Mouse (Mus musculus) spleen, postnatal 36 days (tissue): Measurements from ENCODE around the gene Krt9.

Source experiments
- DNase-seq, 2 experiments: peaks; one replicate each; pipeline ENCODE4 v3.0.0; 2022; ENCODE audit warnings: low spot score in 2 of 2, mixed read lengths in 1 of 2

The Krt9 gene

DNA sequence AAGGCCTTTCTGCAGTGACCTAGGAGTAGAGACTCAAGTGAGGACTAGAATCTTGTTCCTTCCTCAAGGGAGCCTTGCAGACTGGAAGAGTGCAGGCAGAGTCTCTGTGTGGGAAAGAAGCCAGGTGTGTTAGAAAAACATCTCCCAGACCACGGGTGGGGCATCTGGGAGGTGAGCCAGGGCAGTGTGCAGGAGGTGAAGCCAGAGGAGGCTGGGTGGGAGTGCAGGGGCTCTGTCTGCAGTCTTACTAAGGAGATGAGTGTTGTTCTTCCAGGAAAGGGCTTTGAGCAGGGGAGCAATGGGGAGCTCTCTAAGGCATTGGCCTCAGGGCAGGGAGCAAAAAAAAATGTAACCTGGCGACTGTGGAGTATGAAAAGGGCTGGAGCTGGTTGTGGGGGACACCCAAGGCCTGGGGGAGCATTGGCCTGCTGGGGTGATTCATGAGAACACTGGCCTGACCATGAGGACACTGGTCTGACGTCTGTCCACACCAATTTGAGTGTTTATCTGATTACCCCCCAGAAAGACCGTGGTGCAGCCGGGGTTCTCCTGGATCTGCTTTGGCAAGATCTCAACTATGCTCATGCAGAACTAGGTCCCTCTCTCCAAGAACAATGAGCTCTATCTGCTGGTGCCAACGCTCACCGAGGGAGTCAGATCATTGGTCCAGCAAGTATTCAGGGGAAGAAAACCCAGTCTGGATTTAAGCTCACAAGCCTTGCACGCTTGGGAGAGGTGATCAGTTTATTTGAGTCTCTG lies 37.4 kb downstream of the Krt9 start:
- DNase-seq = no peak

DNA sequence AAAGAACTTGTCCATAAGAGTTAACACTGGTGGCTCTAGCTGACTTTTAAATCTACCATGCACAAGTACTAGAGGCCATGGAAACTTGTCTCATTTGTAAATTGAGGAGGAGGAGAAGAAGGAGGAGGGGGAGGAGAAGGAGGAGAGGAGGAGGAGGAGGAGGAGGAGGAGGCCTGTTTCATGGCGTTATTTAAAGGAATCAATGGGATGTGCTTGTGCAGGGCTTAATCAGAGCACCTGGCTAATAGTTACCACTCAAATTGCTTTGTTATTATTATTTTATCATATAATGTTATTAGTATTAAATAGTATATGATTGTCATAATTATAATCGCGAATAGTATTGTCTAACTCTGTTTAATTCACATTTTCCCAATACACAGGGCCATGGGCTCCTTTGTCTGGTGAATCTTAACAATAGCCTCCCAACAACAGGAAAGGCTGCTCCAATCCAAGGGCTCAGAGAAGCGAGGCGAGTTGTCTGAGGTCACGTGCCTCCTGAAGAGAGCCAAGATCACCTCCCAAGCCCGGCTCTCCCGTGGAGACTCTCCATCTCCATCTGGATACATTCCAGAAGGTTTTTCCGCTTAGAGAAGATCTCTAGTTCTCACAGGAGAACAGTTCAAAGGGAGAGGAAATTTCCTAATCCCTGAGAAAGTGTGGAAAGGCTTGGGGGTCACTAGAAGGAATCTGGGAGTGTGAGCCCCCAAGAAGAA lies 44.3 kb downstream of the Krt9 start, which contains the start of gene Krt19:
TSS of gene Krt19 (minus strand) at position 51 of the 716 bp plus-strand sequence.
- DNase-seq = no peak

DNA sequence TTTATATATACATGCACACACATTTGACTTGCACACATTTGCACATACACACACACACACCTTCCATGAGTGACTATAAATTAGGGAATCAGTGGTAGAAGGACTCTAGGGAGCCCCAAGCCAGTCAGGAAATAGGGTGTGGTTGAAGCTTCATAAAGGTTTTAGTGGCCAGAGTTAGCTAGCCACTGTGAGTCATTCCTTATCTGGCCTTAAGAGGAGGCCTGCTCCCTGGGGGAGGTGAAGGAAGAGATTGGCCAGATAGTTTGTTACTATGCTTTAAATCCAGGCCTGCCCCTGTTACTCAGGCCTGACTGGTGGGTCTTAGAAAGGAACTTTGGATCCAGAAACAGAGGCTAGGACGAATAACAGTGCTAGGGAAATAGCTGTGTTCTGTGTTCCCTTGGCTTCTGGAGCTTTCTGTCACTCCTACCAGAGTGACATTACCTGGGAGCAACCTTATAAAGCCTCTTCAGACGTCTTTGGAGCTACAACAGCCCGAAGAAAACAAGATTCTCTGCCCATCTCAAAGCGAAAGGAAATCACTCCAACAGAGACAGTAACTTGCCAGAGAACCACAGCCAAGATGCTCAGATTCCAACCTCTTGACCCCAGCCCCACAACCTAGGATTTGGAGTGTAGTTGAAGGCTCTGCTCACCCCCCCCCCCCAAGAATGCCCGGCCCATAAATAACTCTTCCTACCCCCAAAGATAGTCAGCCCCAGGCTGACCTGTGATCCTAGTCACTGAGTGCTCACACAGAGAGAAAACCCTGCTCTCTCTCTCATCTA lies 45.3 kb downstream of the Krt9 start:
- no peak for DNase-seq

DNA sequence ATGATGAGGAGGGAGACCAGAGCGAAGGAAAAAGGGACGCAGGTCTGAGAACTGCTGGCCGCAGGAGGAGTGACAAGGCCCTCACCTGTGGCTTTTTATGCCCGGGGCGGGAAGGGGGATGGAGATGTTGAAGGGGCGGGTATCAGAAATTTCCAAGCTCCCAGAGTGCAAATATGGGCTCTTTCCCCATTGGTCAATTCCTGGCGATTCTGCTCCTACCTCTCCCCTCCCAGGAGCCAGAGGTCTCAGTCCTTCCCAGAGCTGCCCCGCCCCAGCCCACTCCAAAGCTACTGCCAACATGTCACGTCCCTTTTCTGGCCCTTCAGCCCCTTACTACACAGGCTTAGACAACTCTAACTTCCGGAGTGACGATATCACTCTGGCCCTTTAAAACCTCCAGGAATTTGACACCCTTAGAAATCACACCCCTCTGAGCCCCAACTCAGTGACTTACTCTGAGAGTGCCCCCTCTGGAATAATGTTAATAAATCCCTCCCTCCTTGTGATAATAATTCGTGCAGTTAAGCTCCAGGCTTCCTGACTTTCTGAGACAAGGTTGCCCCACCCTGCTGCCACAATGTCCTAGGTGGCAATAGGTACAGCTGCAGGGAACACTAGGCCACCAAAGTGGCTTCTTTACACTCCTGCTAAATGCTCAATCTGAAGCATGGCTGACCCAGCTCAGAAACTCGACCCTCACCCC lies 47.0 kb downstream of the Krt9 start:
- DNase-seq = no peak

DNA sequence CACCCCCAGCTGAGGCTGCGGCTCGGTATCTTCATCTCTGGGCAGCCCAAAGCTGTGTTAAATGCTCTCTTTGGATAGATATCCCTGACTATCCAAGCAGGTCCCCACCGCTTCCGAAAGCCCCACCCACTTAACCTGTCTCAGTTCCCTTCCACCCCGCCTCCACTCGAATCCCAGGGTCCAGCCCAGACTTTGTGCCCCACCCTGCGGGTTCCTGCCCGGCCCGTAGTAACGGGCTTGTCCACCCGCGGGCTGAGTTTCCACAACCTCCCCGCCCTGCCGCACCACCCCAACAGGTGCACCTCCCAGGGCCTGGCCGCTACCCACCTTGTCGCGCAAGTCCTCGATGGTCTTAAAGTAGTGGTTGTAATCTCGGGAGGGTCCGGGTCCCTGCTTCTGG lies 47.9 kb downstream of the Krt9 start:
- no peak for DNase-seq

DNA sequence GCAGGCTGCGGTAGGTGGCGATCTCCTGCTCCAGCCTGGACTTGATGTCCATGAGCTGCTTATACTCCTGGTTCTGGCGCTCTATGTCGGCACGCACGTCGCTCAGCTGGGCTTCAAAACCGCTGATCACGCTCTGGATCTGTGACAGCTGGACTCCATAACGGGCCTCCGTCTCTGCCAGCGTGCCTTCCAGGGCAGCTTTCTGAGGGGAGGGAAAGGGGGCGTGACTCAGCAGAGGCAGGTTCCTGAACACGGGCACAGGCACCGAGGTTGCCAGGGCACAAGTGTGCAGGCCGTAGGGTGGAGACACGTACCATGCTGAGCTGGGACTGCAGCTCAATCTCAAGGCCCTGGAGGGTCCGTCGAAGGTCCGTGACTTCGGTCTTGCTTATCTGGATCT lies 52.1 kb downstream of the Krt9 start:
- DNase-seq = no peak

DNA sequence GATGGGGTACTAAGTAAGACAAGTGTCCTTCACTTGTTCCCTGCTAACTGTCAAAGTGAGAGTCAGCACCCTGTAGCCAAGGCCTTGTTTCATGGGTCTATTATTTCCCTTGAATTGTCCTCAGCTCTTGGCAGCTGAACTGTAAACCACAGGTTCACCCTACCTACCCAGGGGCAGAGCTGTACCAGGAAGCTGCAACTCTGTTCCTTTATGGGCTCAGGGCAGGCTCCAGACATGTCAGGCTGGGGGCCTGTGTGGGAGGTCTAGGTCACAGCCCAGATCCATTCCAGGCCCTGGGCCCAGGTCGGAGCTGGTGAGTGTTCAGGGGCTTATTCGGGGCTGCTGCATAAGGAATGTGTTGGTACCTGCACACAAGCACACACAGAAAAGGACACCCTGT lies 53.7 kb downstream of the Krt9 start:
- DNase-seq = no peak

DNA sequence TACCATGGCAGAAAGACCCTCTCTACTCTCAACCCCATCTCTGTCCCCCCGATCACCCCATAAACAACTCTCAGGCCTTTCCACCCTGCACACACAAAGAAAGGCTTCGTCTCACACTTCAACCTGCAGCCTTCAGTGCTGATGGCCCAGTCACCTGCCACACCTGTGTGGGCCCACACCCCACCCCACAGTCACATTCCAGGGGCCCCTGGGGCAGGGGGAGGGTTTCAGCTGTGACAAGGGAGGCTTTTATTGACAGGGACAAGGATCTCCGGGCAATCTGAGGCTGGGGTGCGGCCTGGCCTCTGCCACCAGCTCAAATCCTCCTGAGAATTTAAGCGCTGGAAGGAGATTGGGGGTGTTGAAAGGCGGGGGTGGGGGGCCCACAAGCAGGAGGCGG lies 54.2 kb downstream of the Krt9 start:
- no peak for DNase-seq

DNA sequence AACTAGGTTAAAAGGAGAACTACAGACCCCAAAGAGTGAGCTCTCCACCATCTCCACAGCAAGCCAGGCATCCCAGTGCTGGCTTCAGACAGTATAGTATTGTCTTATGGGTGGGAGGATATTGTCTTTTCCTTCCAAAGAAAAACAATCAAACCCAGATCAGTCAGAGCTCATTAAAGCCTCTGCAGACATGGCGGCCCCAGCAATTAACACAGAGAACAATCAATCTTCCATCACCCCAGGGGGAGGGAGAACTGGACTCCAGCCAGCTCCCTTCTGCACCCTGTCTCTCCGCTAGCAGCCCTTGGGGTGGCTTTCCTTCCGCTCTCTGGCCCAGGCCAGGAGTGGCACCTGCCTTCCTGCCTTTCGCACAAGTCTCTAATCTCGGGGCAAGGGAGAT lies 55.4 kb downstream of the Krt9 start:
- no peak for DNase-seq
